Mouse (Mus musculus): ENCODE results near the gene Cacna1a. TPM values are rescaled to one million over a fixed set of nuclear protein-coding genes. Genes with fewer than 3 reads are reported as not detected.

Gene Cacna1a
- total RNA-seq, 1 experiment from 2014 or later: 13.2 TPM

DNA sequence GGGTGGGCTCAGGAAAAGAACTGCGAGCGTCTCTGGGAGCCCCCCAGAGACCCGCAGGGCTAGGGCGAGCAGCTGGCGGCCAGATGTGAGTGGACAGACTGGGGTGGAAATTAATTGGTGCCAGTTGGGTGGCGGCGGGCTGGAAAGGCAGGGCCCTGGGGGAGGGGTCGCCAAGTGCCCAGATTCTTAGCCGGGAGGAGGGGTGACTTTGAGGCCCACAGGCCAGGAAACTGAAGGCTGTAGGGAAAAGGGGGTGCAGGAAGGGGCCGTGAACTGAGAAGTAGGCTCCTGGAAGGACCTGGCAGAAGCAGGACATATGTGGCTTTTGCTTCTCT lies 267.9 kb downstream of the Cacna1a start:
- ATAC-seq (replicated peaks in 1 of 2; ENCODE audit: insufficient read depth in 1 of 2, low FRiP score in 2 of 2, low TSS enrichment in 1 of 2, low read depth in 1 of 2, poor library complexity in 2 of 2, severe bottlenecking in 2 of 2): no peak

DNA sequence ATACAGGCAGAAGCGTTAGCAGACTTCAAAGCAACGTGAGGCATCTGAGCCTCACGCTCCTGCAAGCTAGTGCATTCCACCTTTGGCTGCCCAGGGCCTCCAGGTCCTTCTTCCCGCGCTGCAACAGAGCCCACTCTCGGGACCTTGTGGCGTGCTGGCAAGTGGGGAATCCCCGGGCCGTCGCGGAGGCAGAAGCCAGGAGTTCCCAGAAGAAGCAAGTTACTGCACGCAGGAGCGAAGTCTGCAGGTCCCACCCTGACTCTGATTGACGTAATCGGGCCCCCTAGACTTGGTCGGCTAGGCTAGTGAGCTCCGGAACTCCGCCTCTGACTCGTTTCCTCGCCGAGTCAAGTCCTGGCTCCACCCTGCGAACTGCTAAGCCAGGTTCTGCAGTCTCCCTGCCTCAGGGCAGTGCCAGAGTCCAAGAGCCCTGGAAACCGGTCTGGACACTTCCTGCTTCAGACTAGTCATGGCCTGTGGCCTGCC lies 268.4 kb downstream of the Cacna1a start:
- ATAC-seq (replicated peaks in 1 of 2; ENCODE audit: insufficient read depth in 1 of 2, low FRiP score in 2 of 2, low TSS enrichment in 1 of 2, low read depth in 1 of 2, poor library complexity in 2 of 2, severe bottlenecking in 2 of 2): peak; percentile 68 to 70

DNA sequence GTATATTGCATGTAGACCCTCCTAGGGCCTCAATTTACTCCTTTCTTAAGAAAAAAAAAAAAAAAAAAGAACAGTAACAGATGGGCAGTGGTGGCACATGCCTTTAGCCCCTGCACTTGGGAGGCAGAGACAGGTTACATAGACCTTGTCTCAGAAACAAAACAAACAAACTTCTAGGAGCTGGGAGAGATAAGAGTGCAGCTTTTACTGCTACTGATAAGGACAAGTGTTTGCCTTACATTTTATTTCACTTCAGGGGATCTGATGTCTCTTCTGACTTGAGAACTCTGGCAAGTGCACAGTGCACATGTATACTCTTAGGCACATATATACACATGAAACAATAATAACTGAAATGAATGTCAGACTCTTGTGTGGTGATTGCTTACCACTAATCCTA lies 269.0 kb downstream of the Cacna1a start:
- no peak for ATAC-seq (replicated peaks in 1 of 2; ENCODE audit: insufficient read depth in 1 of 2, low FRiP score in 2 of 2, low TSS enrichment in 1 of 2, low read depth in 1 of 2, poor library complexity in 2 of 2, severe bottlenecking in 2 of 2)

DNA sequence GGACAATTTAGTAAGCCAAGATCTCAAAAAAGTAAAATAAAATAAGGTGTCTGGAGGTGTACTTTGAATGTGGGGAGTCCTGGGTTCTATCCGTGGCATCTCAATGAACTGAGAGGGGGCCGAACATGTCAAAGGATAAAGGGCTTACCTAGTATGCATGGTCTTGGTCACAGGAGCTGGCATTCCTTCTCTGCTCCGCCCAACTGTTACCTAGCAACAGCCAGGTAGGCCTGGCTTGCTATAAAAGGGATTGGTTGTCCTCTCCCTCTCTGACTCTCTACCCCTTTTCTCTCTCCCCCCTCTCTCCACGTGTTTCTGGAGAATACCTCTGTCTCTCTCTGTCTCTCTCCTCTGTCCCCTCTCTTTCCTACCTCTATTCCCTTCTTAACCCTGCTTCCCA lies 269.4 kb downstream of the Cacna1a start:
- no peak for ATAC-seq (replicated peaks in 1 of 2; ENCODE audit: insufficient read depth in 1 of 2, low FRiP score in 2 of 2, low TSS enrichment in 1 of 2, low read depth in 1 of 2, poor library complexity in 2 of 2, severe bottlenecking in 2 of 2)

DNA sequence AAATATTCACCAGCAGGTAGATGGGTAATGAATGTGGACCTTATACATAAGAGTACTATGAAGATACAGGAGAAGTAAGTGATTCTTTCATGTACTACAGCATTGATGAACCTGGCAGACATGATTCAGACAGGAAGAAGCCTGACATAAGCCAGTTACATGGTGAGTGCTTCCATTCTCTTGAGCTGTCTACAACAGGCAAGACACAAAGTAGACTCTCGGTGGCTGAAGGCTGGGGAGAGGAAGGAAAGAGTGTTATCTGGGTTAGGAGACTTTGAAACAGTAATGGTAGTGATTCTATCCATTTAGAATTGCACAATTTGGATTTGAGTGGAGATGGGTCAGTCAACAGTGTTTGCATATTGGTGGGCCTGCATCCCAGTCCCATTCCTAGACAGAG lies 270.7 kb downstream of the Cacna1a start:
- no peak for ATAC-seq (replicated peaks in 1 of 2; ENCODE audit: insufficient read depth in 1 of 2, low FRiP score in 2 of 2, low TSS enrichment in 1 of 2, low read depth in 1 of 2, poor library complexity in 2 of 2, severe bottlenecking in 2 of 2)

DNA sequence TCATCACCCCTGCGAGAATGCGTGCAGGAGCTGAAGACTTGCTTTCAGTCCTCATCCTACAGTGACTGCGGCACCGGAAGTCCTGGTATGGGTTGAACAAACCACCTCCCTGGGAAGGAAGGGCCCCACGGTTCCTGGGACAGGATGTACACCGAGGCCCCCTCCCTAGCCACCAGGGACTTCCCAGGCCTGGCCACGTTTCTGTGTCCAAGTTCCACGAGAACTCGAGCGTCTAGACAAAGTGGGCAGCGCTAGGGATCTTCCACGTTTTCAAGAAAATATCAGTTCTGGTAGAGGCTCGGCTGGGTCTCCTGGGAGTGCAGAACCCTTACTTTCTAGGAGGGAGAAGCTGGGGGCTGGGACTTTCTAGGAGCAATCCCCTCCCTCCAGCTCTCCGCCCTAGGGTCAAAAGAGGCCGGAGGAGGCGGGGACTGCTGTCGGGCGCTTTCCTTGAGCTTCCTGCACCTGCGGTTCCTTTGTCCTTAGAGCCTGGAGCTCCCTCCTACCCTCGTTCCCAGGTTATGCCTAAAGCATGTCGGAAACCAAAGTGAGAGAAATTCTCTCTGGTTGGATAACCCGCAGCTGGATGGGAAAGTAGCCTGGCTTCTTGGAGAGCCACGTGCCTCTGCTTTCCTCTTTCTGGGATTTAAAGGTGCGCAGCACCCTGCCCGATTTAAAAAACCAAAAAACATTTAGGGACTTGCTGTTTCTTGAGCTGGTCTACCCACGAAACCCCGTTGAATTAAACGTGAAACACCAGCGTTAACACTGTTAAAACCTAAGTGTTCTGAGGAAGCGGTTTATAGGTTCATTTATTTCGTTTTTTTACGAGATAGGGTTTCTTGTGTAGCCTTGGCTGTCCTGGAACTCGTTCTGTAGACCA lies 271.9 kb downstream of the Cacna1a start:
- ATAC-seq (replicated peaks in 1 of 2; ENCODE audit: insufficient read depth in 1 of 2, low FRiP score in 2 of 2, low TSS enrichment in 1 of 2, low read depth in 1 of 2, poor library complexity in 2 of 2, severe bottlenecking in 2 of 2): peak in 1 of 2 experiments; percentile 3; a peak in 2 of 4 replicates

DNA sequence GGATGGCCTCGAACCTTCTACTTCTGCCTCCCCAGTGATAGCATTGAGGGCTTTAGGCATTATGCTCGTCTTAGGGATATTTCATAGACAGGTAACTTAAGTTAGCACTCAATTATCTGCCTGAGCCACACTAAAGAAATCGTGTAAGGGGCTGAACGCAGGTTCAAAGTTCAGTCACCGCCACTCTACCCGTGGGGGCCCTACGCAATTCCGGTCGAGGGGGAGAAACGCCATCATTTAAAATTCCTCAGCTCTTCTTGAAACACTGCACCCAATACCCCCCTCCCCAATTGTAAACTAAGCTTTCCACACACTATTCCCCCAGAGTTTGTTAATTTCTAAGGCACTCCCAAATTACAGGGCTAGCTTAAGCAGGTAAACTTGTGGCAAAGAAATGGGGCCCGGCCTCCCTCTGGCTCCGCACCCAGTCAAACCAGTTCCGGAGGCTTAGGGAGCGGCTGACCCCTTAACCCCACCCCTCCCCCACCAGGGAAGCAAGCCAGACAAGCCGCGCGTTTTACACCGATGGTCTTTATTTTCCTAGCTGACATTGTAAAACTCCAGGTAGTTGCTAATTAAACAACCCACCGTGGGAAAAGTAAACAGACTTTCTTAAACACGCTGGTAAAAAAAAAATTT lies 272.7 kb downstream of the Cacna1a start:
- no peak for ATAC-seq (replicated peaks in 1 of 2; ENCODE audit: insufficient read depth in 1 of 2, low FRiP score in 2 of 2, low TSS enrichment in 1 of 2, low read depth in 1 of 2, poor library complexity in 2 of 2, severe bottlenecking in 2 of 2)

DNA sequence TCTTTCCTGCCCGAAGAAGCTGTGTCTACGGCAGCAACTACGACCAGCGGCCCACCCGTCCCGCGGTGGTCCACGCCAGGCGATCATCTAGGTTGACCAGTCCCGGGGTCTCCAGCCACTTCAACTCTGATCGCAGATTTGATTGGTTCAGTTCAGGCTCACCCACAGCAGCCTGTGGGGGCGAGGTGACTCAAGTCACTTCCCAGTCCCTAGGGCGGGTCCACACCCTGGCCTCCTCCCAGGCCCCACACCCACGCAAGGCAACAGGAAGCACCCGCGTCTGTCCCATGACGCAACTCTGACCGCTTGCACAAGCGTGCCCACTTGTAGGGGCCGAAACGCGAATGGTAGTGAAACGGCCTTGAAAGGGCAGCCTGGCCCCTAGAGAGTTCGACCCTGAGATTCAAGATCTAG lies 273.2 kb downstream of the Cacna1a start:
- ATAC-seq (replicated peaks in 1 of 2; ENCODE audit: insufficient read depth in 1 of 2, low FRiP score in 2 of 2, low TSS enrichment in 1 of 2, low read depth in 1 of 2, poor library complexity in 2 of 2, severe bottlenecking in 2 of 2): peak; percentile 14 to 15

DNA sequence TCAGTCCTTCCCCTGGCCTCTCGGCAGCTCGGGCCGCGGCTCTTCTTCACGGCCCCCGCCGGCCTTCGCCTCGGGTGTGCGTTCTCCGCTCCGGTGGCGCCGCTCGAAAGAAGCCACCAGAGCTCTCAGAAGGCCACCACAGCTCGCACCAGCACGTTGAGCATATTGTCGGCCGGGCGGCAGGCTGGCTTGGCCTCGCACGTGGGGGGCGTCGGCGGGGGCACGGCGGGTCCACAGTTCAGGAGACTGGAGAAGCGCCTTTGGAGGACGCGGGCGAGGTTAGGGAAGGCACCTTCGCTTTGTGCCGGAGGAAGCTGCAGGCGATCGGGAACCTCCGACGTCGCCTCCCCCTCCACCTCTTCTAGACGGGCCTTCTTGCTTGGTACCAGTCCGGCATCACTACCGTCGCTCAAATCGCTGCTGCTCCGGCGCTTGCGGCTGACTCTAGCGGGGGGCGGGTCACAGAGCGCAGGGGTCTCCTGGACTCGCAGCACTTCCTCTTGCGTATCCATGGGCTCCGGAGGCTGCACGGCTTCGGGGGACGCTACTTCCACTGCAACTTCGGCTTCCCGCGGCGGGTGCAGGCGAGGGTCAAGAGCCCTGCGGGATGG lies 273.8 kb downstream of the Cacna1a start:
- ATAC-seq (replicated peaks in 1 of 2; ENCODE audit: insufficient read depth in 1 of 2, low FRiP score in 2 of 2, low TSS enrichment in 1 of 2, low read depth in 1 of 2, poor library complexity in 2 of 2, severe bottlenecking in 2 of 2): no peak; a peak in 1 of 4 replicates

DNA sequence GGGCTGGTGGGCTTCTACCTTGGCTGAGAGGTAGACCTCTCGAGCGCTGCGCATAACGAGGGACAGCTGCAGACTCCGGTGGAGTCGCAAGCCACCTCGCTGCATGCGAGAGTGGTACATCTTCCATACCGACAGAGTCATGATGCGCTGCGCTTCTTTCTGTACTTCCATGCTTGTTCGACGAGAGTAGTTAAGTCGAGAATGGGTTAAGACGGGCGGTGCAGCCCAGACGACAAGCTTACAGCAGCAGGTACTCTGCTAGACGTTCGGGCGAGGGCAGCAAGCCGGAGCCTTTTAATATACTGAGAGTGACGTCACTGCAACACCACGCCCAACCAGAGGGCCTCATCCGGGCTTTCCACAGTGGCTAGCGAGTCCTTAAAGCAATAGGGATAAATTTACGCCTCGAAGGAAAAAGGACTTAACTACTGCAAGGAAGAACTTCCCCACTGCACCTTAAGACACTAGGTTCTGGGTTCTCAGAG lies 274.4 kb downstream of the Cacna1a start, which contains the start of gene Ier2:
Gene Ier2 (minus strand): TSS at position 272 of the 485 bp plus-strand sequence.
- peak; percentile 43 to 63 for ATAC-seq (replicated peaks in 1 of 2; ENCODE audit: insufficient read depth in 1 of 2, low FRiP score in 2 of 2, low TSS enrichment in 1 of 2, low read depth in 1 of 2, poor library complexity in 2 of 2, severe bottlenecking in 2 of 2)

DNA sequence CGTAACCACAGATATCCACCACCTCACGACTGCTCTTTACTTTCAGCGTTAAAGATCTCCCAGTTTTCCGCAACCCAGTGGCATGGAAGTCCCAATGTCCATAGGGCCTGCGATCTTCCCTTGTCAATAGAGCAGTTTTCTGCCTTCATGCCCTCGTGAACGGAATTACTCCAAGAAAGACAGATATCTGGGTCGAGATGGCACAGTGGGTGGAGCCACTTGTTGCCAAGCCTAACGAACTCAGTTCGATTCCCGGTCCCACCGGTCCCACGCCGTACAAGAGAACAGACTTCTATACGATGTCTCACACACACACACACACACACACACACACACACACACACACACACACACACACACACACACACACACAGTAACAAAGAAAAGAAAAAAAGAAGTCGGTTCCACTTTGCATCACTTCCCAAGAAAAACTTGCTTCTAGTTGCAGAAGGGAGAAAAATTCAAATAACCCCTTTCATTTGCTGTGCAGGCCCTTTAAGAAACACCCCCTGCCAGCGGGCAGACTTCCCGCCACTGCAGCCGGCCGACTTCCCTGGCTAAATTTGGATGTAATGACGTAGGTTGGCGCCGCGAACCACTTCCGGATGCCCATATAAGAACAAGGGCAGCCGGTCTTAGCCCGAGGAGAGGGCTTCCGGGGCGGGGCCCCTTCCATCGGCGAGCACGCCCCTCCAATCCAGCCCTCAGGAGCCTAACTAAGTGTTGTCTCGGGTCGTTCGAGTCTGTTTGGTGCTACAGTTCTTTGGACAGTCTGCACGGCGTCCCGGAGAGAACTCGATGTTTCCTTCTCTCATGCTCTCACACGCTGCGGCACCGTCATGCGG lies 275.5 kb downstream of the Cacna1a start:
- ATAC-seq (replicated peaks in 1 of 2; ENCODE audit: insufficient read depth in 1 of 2, low FRiP score in 2 of 2, low TSS enrichment in 1 of 2, low read depth in 1 of 2, poor library complexity in 2 of 2, severe bottlenecking in 2 of 2): peak; percentile 35 to 46

DNA sequence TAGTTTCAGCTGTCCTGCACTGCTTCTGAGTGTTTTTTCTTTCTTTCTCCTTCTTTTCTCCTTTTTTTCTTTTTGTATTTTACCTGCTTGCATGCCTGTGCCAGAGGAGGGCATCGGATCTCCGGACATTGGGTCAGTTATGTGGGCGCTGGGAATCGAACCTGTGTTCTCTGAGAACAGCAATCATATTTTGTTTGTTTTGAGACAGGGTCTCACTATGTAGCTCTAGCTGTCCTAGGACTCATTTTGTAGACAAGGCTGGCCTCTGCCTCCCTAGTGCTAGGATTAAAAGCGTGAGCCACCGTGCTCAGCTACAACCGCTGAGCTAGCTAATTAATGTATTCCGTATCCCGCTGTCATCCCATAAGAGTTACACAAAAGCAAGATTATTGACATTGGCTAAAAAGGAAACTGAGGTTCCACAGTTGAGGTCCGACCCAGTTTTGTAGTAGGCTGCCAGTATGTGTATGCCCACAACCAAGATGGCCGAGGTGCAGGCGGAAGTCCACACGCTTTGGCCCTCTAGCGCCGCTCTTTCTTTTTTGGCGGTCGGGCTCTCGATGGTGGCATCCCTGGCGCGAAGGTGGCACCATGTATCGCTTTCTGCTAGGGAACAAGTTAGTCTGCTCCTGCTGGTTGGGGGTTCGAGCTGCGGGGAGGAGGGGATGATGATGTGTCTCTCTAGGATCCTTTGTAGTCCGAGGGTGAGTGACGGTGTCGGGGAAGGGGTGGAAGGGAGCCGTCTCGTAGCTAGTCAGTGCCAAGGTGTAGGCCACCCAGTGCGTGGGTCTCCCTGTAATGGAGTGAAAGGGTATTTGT lies 276.5 kb downstream of the Cacna1a start:
- peak; percentile 20 to 24; a peak in 3 of 4 replicates for ATAC-seq (replicated peaks in 1 of 2; ENCODE audit: insufficient read depth in 1 of 2, low FRiP score in 2 of 2, low TSS enrichment in 1 of 2, low read depth in 1 of 2, poor library complexity in 2 of 2, severe bottlenecking in 2 of 2)

DNA sequence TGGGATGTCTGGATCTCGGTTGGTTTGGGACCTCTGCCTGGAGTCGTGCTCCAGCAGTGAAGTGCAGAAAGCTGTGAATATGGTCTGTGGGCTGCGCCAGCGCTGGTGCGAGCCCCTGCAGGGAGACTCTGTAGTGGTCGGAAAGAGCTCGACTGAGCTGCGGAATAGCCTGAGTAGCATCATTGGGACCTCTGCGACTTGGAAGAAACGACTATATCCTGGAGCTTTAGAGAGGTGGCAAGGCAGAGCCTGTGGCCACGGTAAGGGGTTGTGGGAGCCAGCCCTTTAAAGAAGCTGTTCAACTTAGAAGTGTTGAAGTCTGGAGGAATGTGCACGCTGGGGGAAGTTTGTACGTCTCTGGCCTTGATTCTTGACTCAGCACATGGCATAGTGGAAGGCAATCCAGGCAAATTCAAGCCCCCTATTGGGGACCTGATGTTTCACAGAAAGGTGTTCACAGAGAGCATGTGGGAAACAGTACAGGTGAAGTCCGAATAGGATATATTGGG lies 277.2 kb downstream of the Cacna1a start:
- ATAC-seq (replicated peaks in 1 of 2; ENCODE audit: insufficient read depth in 1 of 2, low FRiP score in 2 of 2, low TSS enrichment in 1 of 2, low read depth in 1 of 2, poor library complexity in 2 of 2, severe bottlenecking in 2 of 2): no peak

DNA sequence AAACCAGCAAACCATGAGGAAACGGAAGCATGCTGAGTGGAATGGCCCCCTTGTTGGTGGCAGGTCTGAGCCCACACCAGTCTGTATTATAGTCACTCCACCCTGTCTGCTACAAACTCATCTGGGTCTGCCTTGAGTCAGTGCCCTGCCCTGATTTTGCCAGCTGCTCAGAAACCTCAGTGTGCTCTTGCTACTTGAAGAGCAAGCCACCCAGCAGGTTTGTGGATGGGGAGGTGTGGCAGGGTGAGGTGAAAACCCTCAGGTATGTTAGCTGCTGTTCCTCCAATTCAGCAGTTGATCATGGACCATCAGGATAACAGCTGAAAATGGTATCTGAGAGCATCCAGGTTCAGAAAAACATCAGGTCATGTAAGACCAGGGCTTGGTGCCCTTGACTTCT lies 279.8 kb downstream of the Cacna1a start:
- ATAC-seq (replicated peaks in 1 of 2; ENCODE audit: insufficient read depth in 1 of 2, low FRiP score in 2 of 2, low TSS enrichment in 1 of 2, low read depth in 1 of 2, poor library complexity in 2 of 2, severe bottlenecking in 2 of 2): no peak

DNA sequence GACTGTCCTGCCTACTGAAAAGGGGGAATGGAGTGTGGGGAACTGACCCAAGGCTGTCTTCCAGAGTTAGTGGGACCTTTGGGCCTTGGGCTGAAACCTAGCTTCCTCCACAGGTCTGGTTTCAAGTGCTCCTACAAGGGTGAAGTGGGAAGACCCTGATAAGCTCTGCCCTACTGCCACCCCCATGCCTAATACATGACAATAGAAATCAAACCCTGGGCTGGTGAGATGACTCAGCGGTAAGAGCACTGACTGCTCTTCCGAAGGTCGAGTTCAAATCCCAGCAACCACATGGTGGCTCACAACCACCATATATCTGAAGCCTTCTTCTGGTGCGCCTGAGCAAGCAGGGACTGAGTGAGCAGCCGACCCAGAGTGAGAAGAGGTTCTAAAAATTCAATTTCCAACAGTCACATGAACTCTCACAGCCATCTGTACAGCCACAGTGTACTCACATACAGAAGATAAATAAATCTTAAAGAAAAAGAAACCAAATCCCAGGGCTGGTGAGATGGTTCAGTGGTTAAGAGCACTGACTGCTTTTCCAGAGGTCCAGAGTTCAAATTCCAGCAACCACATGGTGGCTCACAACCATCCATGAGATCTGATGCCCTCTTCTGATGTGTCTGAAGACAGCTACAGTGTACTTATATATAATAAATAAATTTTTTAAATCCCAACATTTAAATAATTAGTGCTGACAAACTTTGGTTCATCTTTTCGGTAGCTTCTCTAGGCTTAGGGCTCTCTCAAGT lies 280.7 kb downstream of the Cacna1a start:
- no peak for ATAC-seq (replicated peaks in 1 of 2; ENCODE audit: insufficient read depth in 1 of 2, low FRiP score in 2 of 2, low TSS enrichment in 1 of 2, low read depth in 1 of 2, poor library complexity in 2 of 2, severe bottlenecking in 2 of 2)
